Mouse (Mus musculus) embryo, embryonic 10.5 days (tissue): Measurements from ENCODE around the gene Dennd5b.
A peak's percentile ranks its signal among the peaks of the same experiment; 100 is the strongest.

Source experiments
- DNase-seq: peaks from one replicate; pipeline ENCODE4 v3.0.0-alpha.2; 2015; ENCODE audit warnings: low spot score

Dennd5b gene

DNA sequence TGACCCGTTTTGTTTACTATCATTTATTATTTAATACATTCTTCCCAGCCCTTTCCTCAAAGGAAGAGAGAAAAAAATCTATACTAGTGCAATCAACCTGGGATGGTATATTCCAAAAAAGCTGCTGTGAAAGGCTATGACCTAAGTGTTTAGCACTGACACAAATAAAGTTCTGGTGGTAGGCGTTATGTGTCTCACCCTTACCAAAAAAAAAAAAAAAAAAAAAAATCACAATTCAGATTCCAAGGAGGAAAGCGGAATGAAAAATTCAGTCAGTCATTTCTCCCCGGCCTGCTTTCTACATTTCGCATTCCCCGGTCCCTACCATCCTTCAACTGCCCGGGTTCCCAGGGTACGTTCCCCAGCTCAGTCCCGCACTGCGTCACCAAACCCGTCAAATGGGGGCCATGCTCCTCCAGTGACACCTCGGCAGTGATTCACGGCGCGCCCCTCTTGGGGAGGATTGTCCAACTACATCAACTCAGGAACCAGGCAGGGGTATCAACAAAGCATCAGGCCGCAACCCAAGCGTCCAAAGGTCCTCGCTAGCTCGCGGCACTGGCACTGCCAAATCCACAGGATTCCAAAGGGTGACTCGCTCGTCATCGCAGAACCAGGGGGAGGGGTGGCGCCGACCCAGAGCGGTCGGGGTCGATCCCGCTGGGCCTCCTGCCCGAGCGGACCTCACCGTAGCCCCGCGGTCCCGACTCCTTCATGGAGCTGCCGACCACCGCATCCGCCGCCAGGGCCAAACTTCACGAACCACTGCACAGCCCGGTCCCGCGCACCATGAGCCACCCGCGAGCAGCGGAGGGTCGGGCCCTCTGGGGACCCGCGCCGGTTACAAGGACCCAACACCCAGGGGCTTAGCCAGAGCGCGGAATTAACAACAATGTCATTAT, 1.1 kb downstream of the Dennd5b start:
- peak; percentile 80 for DNase-seq

DNA sequence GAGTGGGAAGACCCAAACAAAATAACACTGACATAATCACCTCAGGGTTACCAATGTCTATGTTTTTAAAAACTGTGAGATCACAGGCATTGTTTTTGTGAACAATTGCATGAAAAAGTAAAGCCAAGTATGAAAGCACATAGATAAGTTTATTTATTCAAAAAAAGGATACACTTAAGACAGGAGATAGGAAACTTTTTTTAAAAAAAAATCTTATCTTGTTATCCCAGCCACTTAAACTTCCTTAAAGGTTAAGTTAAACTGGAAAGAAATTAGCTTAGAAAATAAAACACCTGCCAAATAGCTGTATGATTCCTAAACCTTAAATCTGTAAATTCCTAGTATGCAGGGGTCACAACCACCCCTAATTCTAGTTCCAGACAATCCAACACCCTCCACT, 2.5 kb downstream of the Dennd5b start:
- no peak for DNase-seq

DNA sequence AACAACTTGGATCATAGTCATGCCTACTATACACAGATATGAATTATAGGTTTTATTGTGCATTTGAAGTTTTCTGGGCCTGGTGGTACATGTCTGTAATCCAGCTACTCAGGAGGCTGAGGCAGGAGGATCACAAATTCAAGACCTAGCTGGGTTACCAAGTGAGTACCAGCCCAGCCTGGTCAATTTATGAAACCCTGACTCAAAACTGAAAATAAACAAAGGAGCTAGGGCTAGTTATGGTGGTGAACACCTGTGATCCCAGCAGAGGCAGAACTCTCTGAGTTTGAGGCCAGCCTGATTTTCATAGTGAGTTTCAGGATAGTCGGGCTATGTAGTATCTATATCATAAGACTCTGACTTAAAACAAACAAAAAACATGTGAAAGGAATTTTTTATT, 4.2 kb downstream of the Dennd5b start:
- DNase-seq: no peak

DNA sequence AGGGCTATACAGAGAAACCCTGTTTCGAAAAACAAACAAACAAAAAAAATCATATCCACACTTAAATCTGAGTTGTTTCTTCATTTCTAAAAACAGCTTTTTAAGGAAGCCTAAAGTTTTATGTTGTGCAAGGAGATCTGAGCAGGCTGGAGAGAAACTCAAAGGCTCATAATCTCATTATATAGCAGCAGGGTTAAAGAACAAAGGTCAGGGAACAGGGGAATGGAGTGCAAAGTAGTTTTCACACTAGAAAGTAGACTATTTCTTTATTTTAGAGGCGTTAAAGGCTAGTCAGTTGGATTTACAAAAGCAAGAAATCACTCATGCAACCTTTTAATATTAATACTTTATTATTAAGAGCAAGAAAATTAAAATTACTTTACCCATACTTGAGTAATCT, 5.2 kb downstream of the Dennd5b start:
- no peak for DNase-seq

DNA sequence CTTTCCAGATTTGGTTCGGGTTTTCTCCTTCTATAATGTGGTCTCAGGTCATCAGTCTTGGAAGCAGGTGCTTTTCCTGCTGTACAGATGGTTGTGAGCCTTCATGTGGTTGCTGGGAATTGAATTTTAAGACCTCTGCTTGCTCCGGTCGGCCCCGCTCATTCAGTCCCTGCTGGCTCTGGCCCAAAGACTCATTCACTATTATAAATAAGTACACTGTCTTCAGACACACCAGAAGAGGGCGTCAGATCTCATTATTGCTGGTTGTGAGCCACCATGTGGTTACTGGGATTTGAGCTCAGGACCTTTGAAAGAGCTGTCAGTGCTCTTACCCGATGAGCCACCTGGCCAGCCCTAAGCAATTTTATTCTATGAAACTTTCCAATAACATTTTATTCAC, 6.1 kb downstream of the Dennd5b start:
- no peak for DNase-seq

DNA sequence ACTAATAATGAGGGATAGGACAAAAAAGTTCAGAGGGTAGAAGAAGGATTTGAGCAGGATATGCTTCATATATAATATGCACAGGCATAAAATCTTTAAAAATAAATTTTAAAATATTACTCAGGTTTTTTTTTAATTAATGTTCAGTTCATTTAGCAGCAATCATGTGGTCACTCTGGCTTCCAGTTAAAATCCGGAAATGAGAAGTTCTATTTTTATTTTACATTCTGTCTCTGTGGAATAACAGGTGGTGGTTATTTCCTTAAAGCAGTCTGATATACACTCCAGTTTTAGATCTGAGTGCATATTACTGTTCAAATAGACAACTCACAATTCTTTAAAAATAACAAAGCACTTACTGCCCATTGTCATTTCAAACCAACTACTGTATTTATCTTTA, 6.9 kb downstream of the Dennd5b start:
- DNase-seq: no peak

DNA sequence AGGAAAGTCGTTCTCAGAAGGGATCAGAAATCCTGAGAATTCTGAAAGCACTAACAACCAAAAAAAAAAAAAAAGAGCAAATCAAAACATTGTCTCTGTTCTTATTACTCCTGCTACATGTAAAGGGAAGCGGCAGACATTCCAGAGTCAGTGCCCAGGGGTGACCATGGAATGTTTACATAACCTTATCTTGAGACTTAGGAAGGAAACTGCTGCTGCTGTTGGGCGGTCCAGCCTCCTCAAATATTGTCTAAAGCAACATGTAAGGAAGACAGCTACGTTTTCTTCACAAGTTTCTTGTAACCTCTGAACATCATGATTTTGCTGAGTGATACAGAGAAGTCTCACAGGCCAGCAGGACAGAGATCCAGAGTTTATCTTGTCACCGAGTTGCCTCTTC, 8.0 kb downstream of the Dennd5b start:
- peak; percentile 65 for DNase-seq

DNA sequence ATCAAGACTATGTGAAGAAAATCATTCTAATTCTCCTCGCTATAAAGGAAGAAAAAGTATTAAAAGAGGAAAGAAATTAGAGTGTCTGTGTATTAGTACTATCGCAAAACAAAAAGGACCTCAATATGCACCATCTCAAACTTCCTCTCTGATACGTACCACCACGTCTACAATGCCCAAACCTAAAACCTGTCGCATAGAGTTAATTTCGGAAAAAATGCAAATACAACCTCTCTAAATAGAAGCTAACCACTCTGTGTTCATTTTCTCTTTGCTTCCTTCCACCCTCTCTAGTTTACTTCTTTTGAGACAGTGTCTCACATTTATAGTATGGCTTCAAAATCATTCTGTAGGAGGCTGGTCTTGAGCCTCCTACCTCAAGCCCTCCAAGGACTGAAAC, 9.1 kb downstream of the Dennd5b start:
- no peak for DNase-seq

DNA sequence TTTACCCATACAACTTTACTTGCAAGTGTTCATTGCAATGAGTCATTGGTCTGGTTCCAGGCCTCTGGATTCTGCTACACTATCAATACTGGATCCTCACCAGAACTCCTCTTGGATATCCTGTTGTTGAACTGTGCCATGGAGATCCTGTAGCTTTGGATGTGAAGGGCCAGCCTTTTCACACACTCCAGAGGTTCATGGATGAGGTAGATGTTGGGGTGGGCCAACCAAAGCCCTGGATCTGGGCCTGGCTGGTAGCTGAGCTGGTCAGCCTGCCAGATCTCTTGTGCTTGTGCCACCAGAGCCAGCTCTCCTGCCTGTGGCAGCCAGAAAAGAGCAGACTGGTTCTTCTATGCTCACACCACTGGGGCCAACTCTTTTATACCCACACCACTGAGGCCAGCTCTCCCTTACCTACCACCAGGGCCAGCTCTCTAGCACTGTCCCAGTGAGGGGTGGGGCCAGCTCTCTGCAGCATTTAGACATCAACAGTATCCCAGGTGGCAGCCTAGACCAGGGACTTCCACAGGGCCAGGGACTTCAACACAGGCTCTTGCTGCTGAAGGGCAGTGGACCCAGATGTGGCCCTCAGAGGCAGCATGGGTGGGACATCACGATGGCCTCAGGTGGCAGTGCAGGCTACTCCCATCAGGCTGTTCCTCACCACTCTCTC, 24.2 kb downstream of the Dennd5b start:
- no peak for DNase-seq

DNA sequence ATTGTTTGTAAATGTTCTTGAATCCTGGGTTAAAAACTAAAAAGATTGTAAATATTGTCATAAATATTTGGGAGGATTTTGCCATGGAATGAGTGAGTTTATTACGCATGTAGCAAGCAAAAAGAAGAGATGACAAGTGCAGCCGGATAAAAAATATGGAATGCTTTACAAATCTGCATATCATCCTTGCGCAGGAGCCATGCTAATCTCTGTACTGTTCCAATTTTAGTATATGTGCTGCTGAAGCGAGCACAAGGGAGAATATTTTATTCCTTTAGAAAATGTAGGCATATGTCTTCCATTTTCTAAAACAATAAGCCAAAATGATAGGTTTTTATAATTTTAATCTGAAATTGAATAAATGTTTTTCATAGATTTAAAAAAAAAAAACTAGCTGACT, 27.6 kb downstream of the Dennd5b start:
- DNase-seq: no peak

DNA sequence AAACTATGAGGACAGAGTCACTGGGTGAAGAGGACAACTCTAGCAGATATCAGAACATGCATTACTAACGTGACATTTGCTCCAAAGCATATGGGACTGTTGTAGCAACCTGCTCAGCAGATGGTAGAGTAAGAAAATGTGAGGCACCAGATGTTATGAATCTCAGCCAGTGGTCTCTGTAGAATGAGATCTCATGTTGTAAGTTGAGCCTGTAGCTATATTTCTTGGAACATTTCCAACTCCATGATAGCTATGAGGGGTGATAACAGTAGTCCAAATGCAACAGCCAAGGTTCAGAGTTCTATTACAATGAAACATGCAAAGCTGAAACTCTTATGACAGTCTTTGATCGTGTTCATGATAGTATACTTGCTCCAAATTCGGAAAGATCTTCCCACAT, 28.6 kb downstream of the Dennd5b start:
- no peak for DNase-seq

DNA sequence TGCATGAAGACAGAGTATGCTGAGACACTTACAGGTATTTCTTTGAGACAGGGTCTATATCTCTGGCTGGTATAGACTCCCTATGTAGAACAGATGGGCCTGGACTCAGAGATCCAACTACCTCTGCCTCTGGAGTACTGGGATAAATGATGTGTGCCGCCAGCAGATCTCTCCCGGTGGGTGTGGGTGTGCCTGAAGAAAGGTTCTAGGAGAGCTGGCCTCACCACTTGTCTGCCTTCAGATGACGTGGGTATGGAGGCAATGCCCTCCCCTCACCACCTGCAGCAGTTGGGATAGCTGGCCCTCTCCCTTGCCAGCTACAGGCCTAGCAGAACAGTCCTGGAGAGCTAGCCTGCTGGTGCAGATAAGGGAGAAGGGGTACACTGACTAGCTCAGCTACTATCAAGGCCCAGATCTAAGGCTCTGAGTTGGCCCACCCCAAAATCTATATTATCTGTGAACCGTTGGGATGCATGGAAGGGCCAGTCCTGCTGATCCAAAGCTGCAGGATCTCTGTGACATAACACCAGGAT, 30.8 kb downstream of the Dennd5b start:
- DNase-seq: no peak

DNA sequence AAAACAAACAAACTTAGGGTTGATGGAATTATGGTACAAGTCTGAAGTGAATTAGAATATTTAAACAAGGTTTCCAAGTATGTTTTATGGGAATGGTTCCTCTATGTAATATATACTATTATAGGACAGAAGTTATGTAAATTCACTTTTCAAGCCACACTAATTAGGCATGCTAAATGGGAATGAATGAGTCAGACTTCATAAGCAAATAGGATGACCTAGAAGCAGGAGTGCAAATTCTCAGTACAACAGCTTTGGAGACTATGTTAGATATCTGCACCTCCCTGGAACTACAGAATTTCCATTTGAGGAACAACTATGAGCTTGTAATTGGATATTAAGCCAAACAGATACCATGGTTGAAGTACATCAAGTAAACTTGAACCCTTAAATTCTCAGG, 38.1 kb downstream of the Dennd5b start:
- no peak for DNase-seq

DNA sequence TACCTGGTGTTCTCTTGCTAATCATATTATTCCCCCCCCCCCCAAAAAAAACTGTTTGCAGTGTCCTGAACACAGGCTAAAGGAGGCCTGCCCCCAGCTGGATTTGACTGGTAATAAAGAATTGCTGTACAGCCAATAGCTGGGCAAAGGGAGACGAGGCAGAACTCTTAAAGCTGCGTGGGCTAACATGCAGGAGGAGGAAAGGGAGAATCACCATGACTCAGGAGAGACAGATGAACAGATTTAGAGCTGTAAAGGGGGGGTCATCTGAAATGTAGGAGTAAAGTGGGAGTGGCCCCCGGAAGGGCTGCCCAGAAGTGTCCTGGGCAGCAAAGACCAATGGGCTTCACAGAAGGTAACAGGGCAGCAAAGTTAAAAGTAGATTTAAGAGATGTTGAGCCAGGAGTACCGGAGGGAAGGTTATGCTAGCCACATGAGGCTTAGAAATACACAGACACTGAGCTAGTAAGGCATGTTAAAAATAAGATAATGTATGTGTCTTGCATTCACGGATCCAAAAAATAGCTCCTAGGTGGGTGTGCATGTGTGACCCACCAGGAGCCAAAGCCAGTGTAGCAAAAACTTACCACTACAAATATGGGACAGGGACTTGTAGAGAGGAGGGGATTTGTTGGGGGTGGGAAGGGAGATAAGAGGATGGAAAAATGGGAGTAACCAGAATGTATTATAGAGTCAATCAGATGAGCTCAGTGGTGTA, 40.7 kb downstream of the Dennd5b start:
- DNase-seq: no peak

DNA sequence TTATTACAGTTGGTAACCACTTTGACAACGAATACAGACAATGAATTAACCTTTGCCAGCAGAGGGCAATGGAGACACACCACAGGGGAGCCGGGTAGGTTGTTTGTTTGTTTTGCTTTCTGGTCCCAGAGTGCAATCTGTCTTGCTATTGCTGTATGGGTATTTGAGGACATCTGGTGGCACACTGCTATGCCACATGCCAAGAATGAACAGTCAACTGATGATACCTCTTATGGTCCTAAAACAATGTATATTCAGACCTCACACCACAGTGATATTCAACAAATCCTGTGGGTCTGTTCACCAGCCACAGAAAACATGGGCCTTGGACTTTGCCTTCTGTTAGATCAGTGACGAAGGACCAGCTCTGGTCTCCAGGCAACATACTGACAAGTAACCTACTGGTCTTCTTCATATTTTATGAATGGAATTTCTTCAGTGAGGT, 43.5 kb downstream of the Dennd5b start:
- peak; percentile 35 for DNase-seq

DNA sequence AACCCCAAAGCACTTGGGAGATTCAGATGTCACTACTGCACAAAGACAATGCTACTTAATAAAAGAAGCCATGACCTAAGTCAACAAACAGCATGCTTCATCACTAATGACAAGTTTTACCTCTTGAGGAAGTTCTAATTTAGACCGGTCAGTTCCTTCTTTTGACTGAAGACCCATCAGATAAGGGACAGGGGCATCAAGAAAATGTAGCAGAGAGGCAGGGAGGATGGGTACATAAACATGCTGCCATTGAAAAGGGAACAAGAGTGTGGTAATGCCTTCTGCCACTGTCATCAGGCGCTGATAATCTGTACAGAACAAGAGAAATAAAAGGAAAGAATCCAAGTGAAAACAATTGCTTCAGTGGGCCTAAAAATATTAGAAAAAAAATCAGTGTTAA, 46.7 kb downstream of the Dennd5b start:
- DNase-seq: no peak

DNA sequence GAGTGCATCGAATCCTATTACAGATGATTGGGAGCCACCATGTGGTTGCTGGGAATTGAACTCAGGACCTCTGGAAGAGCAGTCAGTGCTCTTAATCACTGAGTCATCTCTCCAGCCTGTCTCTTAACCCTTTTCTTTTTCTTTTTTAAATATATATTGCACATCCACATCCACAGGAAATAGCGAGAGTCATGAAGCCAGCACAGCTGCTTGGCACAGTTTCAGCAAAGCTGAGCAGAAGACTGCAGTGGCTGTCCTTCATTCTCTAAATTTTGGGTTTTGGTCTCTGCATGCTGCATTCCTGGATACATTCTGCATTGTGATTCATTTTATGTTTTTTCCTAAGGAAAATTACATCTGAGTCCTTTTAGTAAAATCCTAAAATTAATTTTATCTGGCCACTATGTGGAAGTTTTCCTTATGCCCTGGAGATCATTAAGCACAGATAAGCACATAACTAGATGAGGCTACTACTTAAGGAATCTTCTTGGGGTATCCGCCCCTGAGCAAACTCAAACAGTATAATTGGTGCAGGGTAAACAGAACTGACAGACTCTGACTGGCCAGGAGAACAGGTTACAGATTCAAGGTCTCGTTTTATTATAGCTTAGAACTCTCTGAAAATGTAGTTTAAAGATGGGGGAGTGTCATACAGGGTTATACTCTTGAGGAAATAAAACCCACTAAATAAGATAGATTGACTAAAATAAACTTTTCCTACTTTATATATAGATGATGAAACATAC, 50.3 kb downstream of the Dennd5b start:
- no peak for DNase-seq

DNA sequence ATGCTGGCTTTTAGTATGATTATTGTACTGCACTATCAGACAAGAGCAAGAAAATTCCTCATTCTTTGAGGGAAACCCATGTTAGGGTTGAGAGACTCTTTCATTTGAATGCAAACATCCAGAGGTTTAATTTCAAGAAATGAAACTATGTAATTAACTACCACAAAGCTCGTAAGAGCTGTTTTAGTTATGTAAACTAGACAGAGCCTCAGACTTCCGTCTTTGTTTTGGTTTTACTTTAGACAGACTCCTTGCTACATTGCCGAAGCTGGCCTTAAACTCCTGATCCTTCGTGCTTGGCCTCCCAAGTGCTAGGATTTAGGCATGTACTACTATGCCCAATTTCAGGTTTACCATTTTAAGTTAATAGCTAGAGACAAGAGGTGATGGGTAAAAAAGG, 61.4 kb downstream of the Dennd5b start:
- DNase-seq: no peak

DNA sequence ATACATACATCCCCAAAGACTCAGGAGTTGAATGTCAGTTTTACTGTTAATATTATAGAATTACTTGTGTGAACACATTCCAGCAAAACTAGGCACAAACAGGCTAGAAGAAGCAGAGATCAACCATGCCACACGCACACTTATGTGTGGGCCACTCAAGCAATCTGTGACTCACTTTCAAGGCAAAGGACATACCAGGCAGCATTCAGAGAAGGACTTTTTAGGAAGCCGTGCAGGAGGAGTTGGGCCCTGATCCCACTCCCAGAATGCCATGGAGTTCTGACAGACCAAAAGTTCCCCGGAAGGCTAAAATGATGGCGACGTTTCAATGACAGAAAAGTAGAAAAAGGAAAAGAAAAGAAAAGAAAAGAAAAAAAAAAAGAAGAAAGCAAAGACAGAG, 69.3 kb downstream of the Dennd5b start:
- no peak for DNase-seq

DNA sequence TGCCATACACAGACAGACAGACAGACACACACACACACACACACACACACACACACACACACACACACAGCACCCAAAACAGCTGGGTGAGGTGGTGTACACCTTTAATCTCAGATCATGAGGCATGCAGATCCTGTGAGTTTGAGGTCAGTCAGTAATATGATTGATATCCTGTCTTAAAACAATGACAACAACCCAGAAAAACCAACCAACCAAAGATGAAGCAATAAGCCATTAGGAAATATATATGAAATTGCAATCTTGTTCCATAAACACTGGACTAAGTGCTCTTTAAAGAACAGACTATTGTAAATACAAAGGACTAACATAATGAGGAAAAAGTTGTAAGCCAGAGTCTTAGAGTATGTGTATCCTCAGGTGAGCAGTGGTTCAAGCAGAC, 70.1 kb downstream of the Dennd5b start:
- no peak for DNase-seq

DNA sequence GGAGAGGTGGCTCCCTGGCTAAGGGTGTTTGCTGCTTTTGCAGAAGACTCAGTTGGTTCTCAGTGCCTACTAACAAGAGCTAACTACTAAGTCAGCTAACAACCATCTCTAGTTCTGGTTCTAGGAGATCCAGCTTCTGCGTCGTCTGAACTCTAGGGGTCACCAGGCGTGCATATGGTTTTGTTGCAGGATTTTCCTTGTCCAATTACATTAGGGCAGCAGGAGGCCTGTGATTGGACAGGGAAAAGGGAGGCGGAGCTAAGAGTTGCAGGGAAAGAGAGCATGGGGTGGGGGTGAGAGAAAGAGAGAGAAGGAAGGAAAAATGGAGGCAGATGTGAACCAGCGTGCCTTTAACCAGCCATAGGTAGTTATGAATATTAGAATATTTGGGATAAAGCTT, 83.0 kb downstream of the Dennd5b start:
- no peak for DNase-seq

DNA sequence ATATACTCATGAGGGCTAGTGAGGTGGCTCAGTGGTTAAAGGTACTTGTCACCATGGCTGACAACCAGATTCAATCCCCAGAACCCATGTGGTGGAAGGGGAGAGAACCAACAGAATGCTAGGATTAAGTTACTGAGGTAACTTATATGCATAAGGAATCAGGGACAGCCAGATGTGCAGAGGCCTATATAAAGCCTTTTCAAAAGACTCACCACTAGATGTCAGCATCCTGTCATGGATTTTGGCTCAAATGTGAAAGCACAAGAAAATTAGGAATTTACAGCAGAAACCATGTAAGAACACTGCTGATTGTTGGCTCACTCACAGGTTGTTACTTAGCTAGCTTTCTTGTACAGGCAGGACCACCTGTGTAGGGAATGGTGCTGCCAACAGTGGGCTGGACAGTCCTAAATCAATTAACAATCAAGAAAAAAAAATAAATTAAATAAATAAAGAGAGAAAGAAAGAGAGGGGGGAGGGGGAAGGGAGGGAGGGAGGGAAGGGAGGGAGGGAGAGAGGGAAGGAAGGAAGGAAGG, 90.6 kb downstream of the Dennd5b start:
- DNase-seq: peak; percentile 72
